Mouse (Mus musculus) lung, postnatal 36 days (tissue): ENCODE measurements around the gene Itih5.

Experiments used
- DNase-seq: peaks from one replicate; pipeline ENCODE4 v3.0.0; 2022; ENCODE audit warnings: mixed read lengths

Gene Itih5

GRCm38 (mm10) chr2:10153201-10154075 lies at the start of gene Itih5:
Itih5 (plus strand) TSS chr2:10153571.
- DNase-seq = peak; percentile 67

- DNase-seq = no peak
These were observed 44.7 kb upstream of the Itih5 start for GRCm38 (mm10) chr2:10108535-10109189.

GRCm38 (mm10) chr2:10118751-10119150 lies 34.6 kb upstream of the Itih5 start:
- DNase-seq = no peak

- no peak for DNase-seq
These were observed 34.1 kb upstream of the Itih5 start for GRCm38 (mm10) chr2:10119276-10119675.

GRCm38 (mm10) chr2:10121826-10122225 lies 31.5 kb upstream of the Itih5 start:
- DNase-seq = no peak

GRCm38 (mm10) chr2:10126122-10126521 lies 27.2 kb upstream of the Itih5 start:
- DNase-seq = no peak

- DNase-seq = no peak
These were observed 25.9 kb upstream of the Itih5 start for GRCm38 (mm10) chr2:10127471-10127870.

- DNase-seq = no peak
These were observed 24.8 kb upstream of the Itih5 start for GRCm38 (mm10) chr2:10128571-10128970.

- DNase-seq = no peak
These were observed 22.9 kb upstream of the Itih5 start for GRCm38 (mm10) chr2:10130341-10130990.

- no peak for DNase-seq
These were observed 22.1 kb upstream of the Itih5 start, which contains the start of gene Itih2 for GRCm38 (mm10) chr2:10131296-10131695. Itih2 (minus strand) TSS chr2:10131396.

- DNase-seq = no peak
These were observed 21.2 kb upstream of the Itih5 start for GRCm38 (mm10) chr2:10132128-10132527.

GRCm38 (mm10) chr2:10133941-10134340 lies 19.4 kb upstream of the Itih5 start:
- no peak for DNase-seq

GRCm38 (mm10) chr2:10137320-10137719 lies 16.1 kb upstream of the Itih5 start:
- DNase-seq = peak; percentile 13

GRCm38 (mm10) chr2:10140456-10140855 lies 12.9 kb upstream of the Itih5 start:
- DNase-seq = no peak

GRCm38 (mm10) chr2:10142472-10143454 lies 10.6 kb upstream of the Itih5 start:
- DNase-seq = peak; percentile 89

- no peak for DNase-seq
These were observed 7.9 kb upstream of the Itih5 start for GRCm38 (mm10) chr2:10145514-10145913.

GRCm38 (mm10) chr2:10147176-10147575 lies 6.2 kb upstream of the Itih5 start:
- DNase-seq = no peak

GRCm38 (mm10) chr2:10152590-10152989 lies 781 bp upstream of the Itih5 start:
- DNase-seq = peak; percentile 14

- no peak for DNase-seq
These were observed 3.8 kb downstream of the Itih5 start for GRCm38 (mm10) chr2:10157184-10157583.

GRCm38 (mm10) chr2:10162011-10162410 lies 8.6 kb downstream of the Itih5 start:
- DNase-seq = no peak

GRCm38 (mm10) chr2:10166635-10167034 lies 13.3 kb downstream of the Itih5 start:
- no peak for DNase-seq

GRCm38 (mm10) chr2:10167283-10167682 lies 13.9 kb downstream of the Itih5 start:
- DNase-seq = no peak
